Mouse (Mus musculus) limb, embryonic 12.5 days (tissue): Measurements from ENCODE around the gene Mrpl18. TPM values are rescaled to one million over a fixed set of nuclear protein-coding genes. Genes with fewer than 3 reads are reported as not detected.
A peak's percentile ranks its signal among the peaks of the same experiment; 100 is the strongest.
"Not testable (repeated sequence)": the region's sequence is repeated elsewhere in the genome, so short reads cannot be mapped to it uniquely, and the experiment has no call there.

ENCODE experiments used
- ATAC-seq: fragments of 200-750 bp; cut with Nextera tagmentation; 2 replicates; pipeline ENCODE4 v1.8.0; 2017; ENCODE audit warnings: low read depth, moderate TSS enrichment; ENCODE audit not compliant: insufficient number of reproducible peaks, insufficient read depth, low FRiP score, low TSS enrichment
- H3K27ac ChIP-seq: fragments of 300-500 bp; sonication (generic); 2 replicates; pipeline ENCODE4 v1.5.1; 2016; ENCODE audit warnings: mild to moderate bottlenecking, moderate library complexity
- H3K27me3 ChIP-seq: fragments of 300-500 bp; sonication (generic); 2 replicates; pipeline ENCODE4 v1.6.1; 2016; ENCODE audit warnings: mild to moderate bottlenecking, moderate library complexity
- H3K36me3 ChIP-seq: fragments of 300-500 bp; sonication (generic); 2 replicates; pipeline ENCODE4 v1.6.1; 2016; ENCODE audit warnings: mild to moderate bottlenecking, moderate library complexity
- H3K4me1 ChIP-seq: fragments of 300-500 bp; sonication (generic); replicated peaks from 2 replicates; pipeline ENCODE4 v1.6.1; 2016
- H3K4me2 ChIP-seq: fragments of 300-500 bp; sonication (generic); 2 replicates; pipeline ENCODE4 v1.6.1; 2016; ENCODE audit warnings: mild to moderate bottlenecking, moderate library complexity
- H3K4me3 ChIP-seq: fragments of 300-500 bp; sonication (generic); replicated peaks from 2 replicates; pipeline ENCODE4 v1.5.1; 2016; ENCODE audit warnings: mild to moderate bottlenecking
- H3K9ac ChIP-seq: fragments of 300-500 bp; sonication (generic); replicated peaks from 2 replicates; pipeline ENCODE4 v1.6.1; 2016; ENCODE audit warnings: mild to moderate bottlenecking, moderate library complexity
- H3K9me3 ChIP-seq: fragments of 300-500 bp; sonication (generic); 2 replicates; pipeline ENCODE4 v1.6.1; 2016; ENCODE audit warnings: mild to moderate bottlenecking, moderate library complexity
- WGBS: fragments of 180-500 bp; shearing (Covaris S2); methylation state at CpG from one replicate; pipeline ENCODE4 v1.1.7; 2016; 5-methylcytosine and 5-hydroxymethylcytosine counted together
- polyA plus RNA-seq: library from polyadenylated mRNA; unstranded; fragments of >200 nt; fragmentation: Nextera tagmentation; extraction: Ambion mirVana; gene quantifications from 2 replicates; pipeline ENCODE4 v1.2.1, GENCODE M21; 2016

Gene Mrpl18
- polyA plus RNA-seq, 1 experiment from 2014 or later: 172 TPM

GRCm38 (mm10) chr17:12938077-12938476, 21.9 kb upstream of the Mrpl18 start:
- H3K9me3 ChIP-seq: no peaks in the 10 kb centered on the region
- peaks cover 11% of the 10 kb centered on the region for H3K36me3 ChIP-seq
- no peak overlapping the region for H3K9ac ChIP-seq
- H3K4me2 ChIP-seq: no peak overlapping the region
- no peak for ATAC-seq
- H3K4me3 ChIP-seq: no peak overlapping the region
- 58% methylated on average over 2 of the region's 2 CpGs for WGBS
- peaks cover 11% of the 10 kb centered on the region for H3K4me1 ChIP-seq
- no peak overlapping the region for H3K27ac ChIP-seq
- H3K27me3 ChIP-seq: no peaks in the 10 kb centered on the region

- Histone ChIP-seq H3K27me3 (no peaks in the 10 kb centered on the region), H3K4me3 (no peak overlapping the region), H3K9ac (no peak overlapping the region), H3K36me3 (peaks cover 5% of the 10 kb centered on the region), H3K27ac (no peak overlapping the region), H3K4me1 (peaks cover 11% of the 10 kb centered on the region), H3K4me2 (no peak overlapping the region), H3K9me3 (no peaks in the 10 kb centered on the region)
- ATAC-seq: no peak
- WGBS: 89% methylated on average over 2 of the region's 2 CpGs
Observed at GRCm38 (mm10) chr17:12937412-12937970, 21.3 kb upstream of the Mrpl18 start.

- H3K4me1 ChIP-seq: peaks cover 9% of the 10 kb centered on the region
- H3K9me3 ChIP-seq: no peaks in the 10 kb centered on the region
- H3K4me2 ChIP-seq: no peak overlapping the region
- no peak overlapping the region for H3K9ac ChIP-seq
- no peak for ATAC-seq
- H3K27me3 ChIP-seq: no peaks in the 10 kb centered on the region
- H3K4me3 ChIP-seq: no peak overlapping the region
- H3K36me3 ChIP-seq: no peaks in the 10 kb centered on the region
- 66% methylated on average over 4 of the region's 4 CpGs for WGBS
- H3K27ac ChIP-seq: no peak overlapping the region
Observed at GRCm38 (mm10) chr17:12935719-12936118, 19.6 kb upstream of the Mrpl18 start.

DNA sequence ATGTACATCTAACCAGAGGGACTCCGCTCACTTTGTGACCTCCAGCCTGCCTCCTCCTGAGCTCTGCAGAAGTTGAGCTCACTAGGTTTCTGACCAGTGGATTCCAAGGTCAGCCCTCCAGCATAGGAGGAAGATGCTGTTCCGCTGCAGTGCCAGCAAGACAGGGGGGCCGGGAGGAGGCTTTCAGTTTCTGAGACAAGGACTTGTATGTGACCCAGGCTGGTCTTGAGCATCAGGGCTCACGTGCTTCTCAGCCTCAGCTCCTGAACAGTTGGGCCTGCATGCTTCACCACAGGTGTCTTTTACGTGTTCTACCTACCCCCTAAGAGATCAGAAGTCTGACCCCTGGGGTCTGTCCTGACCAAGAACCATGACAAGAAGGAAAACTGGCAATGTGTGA, 15.4 kb upstream of the Mrpl18 start:
- peaks cover 11% of the 10 kb centered on the region for H3K36me3 ChIP-seq
- not testable (repeated sequence) for ATAC-seq, H3K4me2 ChIP-seq, H3K27ac ChIP-seq, H3K4me1 ChIP-seq, H3K9me3 ChIP-seq, H3K9ac ChIP-seq, H3K4me3 ChIP-seq, H3K27me3 ChIP-seq
- WGBS: 84% methylated on average over 5 of the region's 5 CpGs

GRCm38 (mm10) chr17:12925703-12926180, 9.6 kb upstream of the Mrpl18 start:
- Histone ChIP-seq H3K4me2 (no peak overlapping the region), H3K9me3 (no peaks in the 10 kb centered on the region), H3K9ac (no peak overlapping the region), H3K4me1 (no peaks in the 10 kb centered on the region), H3K27me3 (no peaks in the 10 kb centered on the region), H3K27ac (no peak overlapping the region), H3K4me3 (no peak overlapping the region), H3K36me3 (peaks cover 66% of the 10 kb centered on the region)
- 92% methylated on average over 8 of the region's 8 CpGs for WGBS
- no peak for ATAC-seq

- H3K4me3 ChIP-seq: no peak overlapping the region
- 95% methylated on average over 3 of the region's 3 CpGs for WGBS
- no peak overlapping the region for H3K4me2 ChIP-seq
- no peak for ATAC-seq
- no peaks in the 10 kb centered on the region for H3K4me1 ChIP-seq
- H3K36me3 ChIP-seq: peaks cover 74% of the 10 kb centered on the region
- H3K9me3 ChIP-seq: no peaks in the 10 kb centered on the region
- no peak overlapping the region for H3K27ac ChIP-seq
- no peak overlapping the region for H3K9ac ChIP-seq
- H3K27me3 ChIP-seq: no peaks in the 10 kb centered on the region
Observed at GRCm38 (mm10) chr17:12925001-12925400, 8.9 kb upstream of the Mrpl18 start.

DNA sequence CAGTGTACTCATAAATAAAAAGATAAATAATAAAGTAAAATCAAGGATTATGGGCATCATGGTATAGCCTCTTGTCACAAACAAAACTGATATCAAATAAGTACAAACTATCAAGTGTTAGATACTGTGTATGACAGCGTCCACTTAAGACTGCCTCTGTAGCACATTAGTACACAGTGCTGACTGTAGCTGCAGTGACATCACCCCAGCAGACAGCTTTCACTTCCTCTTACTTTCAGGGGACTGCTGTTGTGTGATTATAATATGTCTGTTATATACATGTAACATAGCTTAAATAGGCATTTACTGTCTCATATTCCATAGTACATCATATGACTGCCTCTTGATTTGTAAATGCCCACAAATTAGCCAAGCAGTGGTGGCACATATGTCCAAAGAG, 4.9 kb upstream of the Mrpl18 start:
- H3K9me3 ChIP-seq: no peaks in the 10 kb centered on the region
- H3K27ac ChIP-seq: no peak overlapping the region
- H3K4me2 ChIP-seq: no peak overlapping the region
- H3K9ac ChIP-seq: no peak overlapping the region
- 88% methylated on average over 1 of the region's 1 CpGs for WGBS
- no peak overlapping the region for H3K4me3 ChIP-seq
- ATAC-seq: no peak
- no peaks in the 10 kb centered on the region; the same call in none of the 2 replicates for H3K4me1 ChIP-seq
- no peaks in the 10 kb centered on the region for H3K27me3 ChIP-seq
- H3K36me3 ChIP-seq: peaks cover 76% of the 10 kb centered on the region

- peaks cover 6% of the 10 kb centered on the region for H3K4me1 ChIP-seq
- H3K4me3 ChIP-seq: peak overlapping the region; percentile 95
- 1% methylated on average over 40 of the region's 40 CpGs for WGBS
- no peaks in the 10 kb centered on the region for H3K9me3 ChIP-seq
- H3K27me3 ChIP-seq: no peaks in the 10 kb centered on the region
- H3K27ac ChIP-seq: peak overlapping the region; percentile 91
- H3K36me3 ChIP-seq: peaks cover 65% of the 10 kb centered on the region
- peak; percentile 62 for ATAC-seq
- peak overlapping the region; percentile 96 for H3K9ac ChIP-seq
- peak overlapping the region; percentile 69 for H3K4me2 ChIP-seq
Observed at GRCm38 (mm10) chr17:12916588-12917380, 639 bp upstream of the Mrpl18 start.

DNA sequence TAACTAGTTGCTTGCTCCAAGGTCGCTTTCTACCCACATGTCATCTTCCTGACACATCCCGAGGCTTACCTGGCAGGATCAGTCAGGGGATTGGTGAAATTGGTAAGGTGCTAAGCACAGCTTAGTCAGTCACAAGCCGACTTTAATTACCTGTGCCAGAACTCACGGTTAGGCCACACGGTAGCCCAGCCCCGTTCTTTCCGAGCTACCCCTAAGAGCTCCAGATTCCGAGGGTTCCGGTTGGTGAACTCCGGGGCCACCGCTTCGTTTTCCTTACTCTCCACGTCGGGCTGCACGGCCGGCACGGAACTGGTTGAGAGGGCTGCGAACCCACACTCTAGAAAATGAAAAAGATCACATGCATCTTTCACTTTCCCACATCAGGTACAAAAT, 661 bp downstream of the Mrpl18 start, which contains the start of gene Tcp1:
Gene Tcp1, plus strand, starts transcription at position 214 of the 393 bp plus-strand sequence.
- H3K4me1 ChIP-seq: peaks cover 6% of the 10 kb centered on the region
- H3K36me3 ChIP-seq: peaks cover 65% of the 10 kb centered on the region
- H3K4me2 ChIP-seq: peak within 1 kb of the TSS; percentile 84
- H3K27me3 ChIP-seq: no peaks in the 10 kb centered on the region
- H3K9ac ChIP-seq: peak within 1 kb of the TSS; percentile 96
- 1% methylated on average over 18 of the region's 18 CpGs for WGBS
- peak within 1 kb of the TSS; percentile 95 for H3K4me3 ChIP-seq
- H3K9me3 ChIP-seq: no peaks in the 10 kb centered on the region
- ATAC-seq: peak; percentile 5; the same call in 1 of the 2 replicates
- peak within 1 kb of the TSS; percentile 91 for H3K27ac ChIP-seq

DNA sequence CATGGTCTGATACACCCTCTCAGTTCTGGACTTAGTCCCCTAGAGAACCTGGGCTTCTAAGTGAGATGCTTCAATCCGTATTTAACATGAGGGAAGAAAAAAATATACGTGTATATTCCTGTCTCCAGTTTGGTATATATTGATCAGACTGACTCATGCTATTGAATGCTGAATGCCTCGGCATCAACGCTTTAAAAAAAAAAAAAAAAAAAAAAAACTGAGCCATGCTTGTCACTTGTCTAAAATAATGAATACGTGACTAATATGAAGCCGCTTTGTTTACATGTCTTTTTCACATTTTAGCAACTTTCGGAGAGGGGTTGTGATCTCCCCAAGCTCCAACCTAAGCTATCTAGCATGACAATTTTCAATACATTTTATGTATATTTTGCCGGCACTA, 5.8 kb downstream of the Mrpl18 start:
- WGBS: 90% methylated on average over 8 of the region's 8 CpGs
- Histone ChIP-seq H3K4me3 (no peak overlapping the region), H3K4me1 (peaks cover 6% of the 10 kb centered on the region; the same call in 1 of the 2 replicates), H3K27ac (no peak overlapping the region), H3K9ac (no peak overlapping the region), H3K36me3 (peaks cover 61% of the 10 kb centered on the region), H3K9me3 (no peaks in the 10 kb centered on the region), H3K4me2 (no peak overlapping the region), H3K27me3 (no peaks in the 10 kb centered on the region)
- no peak for ATAC-seq

DNA sequence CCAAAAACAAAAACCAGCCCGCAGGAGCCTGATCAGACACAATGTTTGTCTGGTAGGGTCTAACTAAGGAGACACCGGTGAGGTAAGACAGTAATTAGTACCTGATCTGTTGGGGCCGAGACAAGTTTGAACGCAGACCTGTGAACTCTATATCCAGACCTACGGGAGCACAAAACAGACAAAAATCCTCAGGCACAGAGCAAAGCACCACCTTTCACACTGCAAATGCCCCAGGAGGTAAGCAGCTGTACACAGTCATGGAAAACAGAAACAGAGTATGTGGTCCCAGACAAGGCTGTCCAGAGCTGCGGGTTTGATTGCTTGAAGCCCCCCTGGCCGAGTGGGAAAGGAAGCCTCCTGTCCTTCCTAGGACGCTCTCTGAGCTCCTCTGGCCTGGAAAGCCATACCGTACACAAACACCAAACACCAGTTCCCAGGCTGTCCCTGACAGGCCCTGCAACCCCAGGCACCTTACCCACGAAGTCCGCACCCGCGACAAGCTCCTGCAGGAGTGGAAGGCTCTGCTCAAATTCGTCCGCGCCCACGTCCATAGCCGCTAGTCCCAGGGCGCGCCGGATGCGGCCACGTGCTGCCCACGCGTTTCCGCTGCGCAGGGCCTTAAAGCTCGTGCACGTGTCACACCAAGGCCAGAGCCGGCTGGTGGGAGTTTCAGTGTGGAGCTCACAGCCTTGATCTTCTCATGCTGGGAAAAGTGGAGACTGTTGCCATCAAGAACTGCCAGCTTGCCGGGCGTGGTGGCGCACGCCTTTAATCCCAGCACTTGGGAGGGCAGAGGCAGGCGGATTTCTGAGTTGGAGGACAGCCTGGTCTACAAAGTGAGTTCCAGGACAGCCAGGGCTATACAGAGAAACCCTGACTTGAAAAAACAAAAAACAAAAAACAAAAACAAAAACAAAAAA, 6.5 kb downstream of the Mrpl18 start, which contains the start of gene Pnldc1:
Gene Pnldc1, minus strand, starts transcription at position 870 of the 920 bp plus-strand sequence.
- Histone ChIP-seq H3K4me3 (no peak within 1 kb of the TSS), H3K4me2 (no peak within 1 kb of the TSS), H3K4me1 (no peaks in the 10 kb centered on the region), H3K36me3 (peaks cover 67% of the 10 kb centered on the region), H3K9ac (0 out of 2 replicates have a peak within 1 kb of the TSS, but pooled peaks have one; percentile 23), H3K9me3 (no peaks in the 10 kb centered on the region), H3K27me3 (no peaks in the 10 kb centered on the region), H3K27ac (no peak within 1 kb of the TSS)
- ATAC-seq: no peak
- 79% methylated on average over 35 of the region's 35 CpGs for WGBS
